ENCODE assay signal across 13 mouse cellular contexts in genomic region chr7:68978576-68978975, GRCm38 (mm10).
DNase-seq lines count a peak whose midpoint lies in the region; ATAC-seq and TF ChIP-seq lines count a peak whose summit lies in the region.
"Had no signal": no experiment of that assay in that cellular context is flagged by ENCODE, and none has a peak within 500 bp of the region (broad histone marks: within the 10 kb centered on the region; RNA-seq: fewer than 3 reads in every experiment).

No protein-coding gene starts in this region.

- no peak overlapping the region for H3K4me2 ChIP-seq in midbrain, embryonic 15.5 days
- H3K4me2 ChIP-seq in stomach, postnatal 0 days (replicated peaks; ENCODE audit: low read depth) = peak overlapping the region; percentile 33

- peaks cover 15% of the 10 kb centered on the region; the same call in 1 of the 2 replicates for H3K4me1 ChIP-seq in kidney, adult 2 months (ENCODE audit: control insufficient read depth, insufficient read depth, low read length)
- peaks cover 59% of the 10 kb centered on the region for H3K4me1 ChIP-seq in midbrain, embryonic 10.5 days
- H3K4me1 ChIP-seq in midbrain, embryonic 15.5 days = no peaks in the 10 kb centered on the region
- peaks cover 63% of the 10 kb centered on the region for H3K4me1 ChIP-seq in embryonic facial prominence, embryonic 10.5 days
- no peaks in the 10 kb centered on the region for H3K4me1 ChIP-seq in stomach, postnatal 0 days (replicated peaks; ENCODE audit: control insufficient read depth, insufficient read depth)

- ATAC-seq in midbrain, embryonic 15.5 days (replicated peaks) = no peak
- no peak for ATAC-seq in stomach, postnatal 0 days (ENCODE audit: low FRiP score, low TSS enrichment)
- ATAC-seq: inflammation-experienced regulatory T-cells, adult 6 months had no signal

- peak; percentile 17 for DNase-seq in kidney, adult 2 months
- DNase-seq in kidney, postnatal 10 days = no peak
- DNase-seq in midbrain, embryonic 10.5 days (ENCODE audit: low spot score) = no peak
- no peak for DNase-seq in embryonic facial prominence, embryonic 10.5 days (ENCODE audit: low spot score)
- no peak for DNase-seq in stomach, postnatal 0 days (ENCODE audit: low spot score)
- DNase-seq in thymus, postnatal 25 days = no peak
- DNase-seq: adrenal gland, postnatal 25 days; heart, adult 11 months; heart, postnatal 14 days; layer of hippocampus, adult 9-11 months; thymus, postnatal 14 days had no signal

- no peaks in the 10 kb centered on the region for H3K36me3 ChIP-seq in kidney, adult 2 months (ENCODE audit: control insufficient read depth, insufficient read depth, low read length)
- no peaks in the 10 kb centered on the region for H3K36me3 ChIP-seq in midbrain, embryonic 10.5 days
- H3K36me3 ChIP-seq in midbrain, embryonic 15.5 days (replicated peaks) = no peaks in the 10 kb centered on the region
- H3K36me3 ChIP-seq in embryonic facial prominence, embryonic 10.5 days (replicated peaks) = no peaks in the 10 kb centered on the region
- H3K36me3 ChIP-seq in stomach, postnatal 0 days (ENCODE audit: control insufficient read depth, insufficient read depth, low read length) = no peaks in the 10 kb centered on the region

- no peak for TF ChIP-seq POLR2A in kidney, adult 2 months (IDR thresholded peaks at IDR 0.05; ENCODE audit: low read depth, low read length)

- no peak for TF ChIP-seq EP300 in stomach, postnatal 0 days (optimal IDR thresholded peaks at IDR 0.05)

- 56% methylated on average over 4 of the region's 4 CpGs for WGBS in kidney, adult 2 months
- WGBS in midbrain, embryonic 10.5 days = 11% methylated on average over 4 of the region's 4 CpGs
- whole genome bisulfite sequencing in midbrain, embryonic 15.5 days = 21% methylated on average over 4 of the region's 4 CpGs
- 40% methylated on average over 4 of the region's 4 CpGs for WGBS in embryonic facial prominence, embryonic 10.5 days
- WGBS in stomach, postnatal 0 days = 32% methylated on average over 4 of the region's 4 CpGs

- no peak overlapping the region for H3K4me3 ChIP-seq in kidney, adult 2 months (ENCODE audit: insufficient read depth, low read depth, low read length)
- 0 out of 2 replicates have a peak overlapping the region, but pooled peaks have one; percentile 7 for H3K4me3 ChIP-seq in midbrain, embryonic 10.5 days
- no peak overlapping the region for H3K4me3 ChIP-seq in midbrain, embryonic 15.5 days
- H3K4me3 ChIP-seq in embryonic facial prominence, embryonic 10.5 days = no peak overlapping the region
- no peak overlapping the region for H3K4me3 ChIP-seq in stomach, postnatal 0 days (ENCODE audit: low read depth, low read length)

- no peak overlapping the region; the same call in 1 of the 2 replicates for H3K27ac ChIP-seq in kidney, adult 2 months (ENCODE audit: insufficient read depth, low read depth, low read length)
- H3K27ac ChIP-seq in midbrain, embryonic 10.5 days (replicated peaks) = peak overlapping the region; percentile 78
- H3K27ac ChIP-seq in midbrain, embryonic 15.5 days = no peak overlapping the region
- H3K27ac ChIP-seq in embryonic facial prominence, embryonic 10.5 days (replicated peaks) = peak overlapping the region; percentile 72; the same call in 1 of the 2 replicates
- H3K27ac ChIP-seq in stomach, postnatal 0 days (replicated peaks) = no peak overlapping the region

- no peak overlapping the region for H3K9ac ChIP-seq in midbrain, embryonic 15.5 days
- no peak overlapping the region for H3K9ac ChIP-seq in stomach, postnatal 0 days (ENCODE audit: low read length)

- no peak for TF ChIP-seq CTCF in kidney, adult 2 months (conservative IDR thresholded peaks at IDR 0.05; ENCODE audit: insufficient read depth, insufficient read length, low read depth, low read length)
- no peak for TF ChIP-seq CTCF in stomach, postnatal 0 days (IDR thresholded peaks at IDR 0.05; ENCODE audit: low read depth)

- no peaks in the 10 kb centered on the region for H3K9me3 ChIP-seq in midbrain, embryonic 10.5 days (replicated peaks)
- no peaks in the 10 kb centered on the region for H3K9me3 ChIP-seq in midbrain, embryonic 15.5 days
- H3K9me3 ChIP-seq in embryonic facial prominence, embryonic 10.5 days = no peaks in the 10 kb centered on the region
- no peaks in the 10 kb centered on the region for H3K9me3 ChIP-seq in stomach, postnatal 0 days (ENCODE audit: control insufficient read depth, low read length)

- H3K27me3 ChIP-seq in kidney, adult 2 months (replicated peaks; ENCODE audit: control insufficient read depth, insufficient read depth, low read length) = no peaks in the 10 kb centered on the region
- no peaks in the 10 kb centered on the region for H3K27me3 ChIP-seq in midbrain, embryonic 10.5 days (ENCODE audit: low read depth, poor library complexity, severe bottlenecking)
- no peaks in the 10 kb centered on the region for H3K27me3 ChIP-seq in midbrain, embryonic 15.5 days (replicated peaks)
- H3K27me3 ChIP-seq in embryonic facial prominence, embryonic 10.5 days (replicated peaks; ENCODE audit: low read depth, poor library complexity, severe bottlenecking) = no peaks in the 10 kb centered on the region
- no peaks in the 10 kb centered on the region for H3K27me3 ChIP-seq in stomach, postnatal 0 days (ENCODE audit: control insufficient read depth, insufficient read depth, low read length)

Comparison
In these comparisons a context has a peak if more than half of its experiments do, and no peak if none do; other contexts are left out.
1. H3K27ac ChIP-seq: peak in midbrain, embryonic 10.5 days (single experiment) and embryonic facial prominence, embryonic 10.5 days (single experiment); none in kidney, adult 2 months (single experiment), midbrain, embryonic 15.5 days (single experiment) and stomach, postnatal 0 days (single experiment).